Comparison of ENCODE assay signal across 23 mouse cellular contexts in genomic region chr11:117904442-117904841, GRCm38 (mm10). TPM values are rescaled to one million over a fixed set of nuclear protein-coding genes. Genes with fewer than 3 reads are reported as not detected.
A peak's percentile ranks its signal among the peaks of the same experiment; 100 is the strongest.
DNase-seq lines count a peak whose midpoint lies in the region; TF ChIP-seq lines count a peak whose summit lies in the region.
"Had no signal": no experiment of that assay in that cellular context is flagged by ENCODE, and none has a peak within 500 bp of the region (broad histone marks: within the 10 kb centered on the region; RNA-seq: fewer than 3 reads in every experiment).

No protein-coding gene starts in this region.

- H3K4me1 ChIP-seq in thymus, adult 2 months (replicated peaks; ENCODE audit: control insufficient read depth, insufficient read depth, low read length), result peaks cover 37% of the 10 kb centered on the region
- peaks cover 16% of the 10 kb centered on the region; the same call in 1 of the 2 replicates for H3K4me1 ChIP-seq in limb, embryonic 10.5 days
- H3K4me1 ChIP-seq: embryonic facial prominence, embryonic 13.5 days; embryonic facial prominence, embryonic 15.5 days had no signal

- peak; percentile 48 for DNase-seq in thymus, adult 2 months
- no peak for DNase-seq in thymus, adult 18-20 months
- peak; percentile 44 for DNase-seq in thymus, postnatal 25 days
- no peak for DNase-seq in thymus, postnatal 10 days (ENCODE audit: low spot score in 2 of 2)
- no peak for DNase-seq in limb, embryonic 10.5 days (ENCODE audit: low spot score)
- DNase-seq: adrenal gland, adult 2 months; adrenal gland, postnatal 10 days; adrenal gland, postnatal 25 days; cerebellum, adult 11 months; cerebellum, adult 18-20 months; cerebellum, adult 8-10 months; cerebellum, adult 9-11 months; cerebellum, postnatal 14 days; cerebellum, postnatal 36 days; embryo, embryonic 11 days had no signal

- no peak for TF ChIP-seq POLR2A in thymus, adult 2 months (IDR thresholded peaks at IDR 0.05; ENCODE audit: control insufficient read depth, extremely low read depth, insufficient read depth, low read length, poor library complexity)

- H3K36me3 ChIP-seq in thymus, adult 2 months (ENCODE audit: control insufficient read depth, insufficient read depth, low read length), result no peaks in the 10 kb centered on the region
- H3K36me3 ChIP-seq in limb, embryonic 10.5 days, result no peaks in the 10 kb centered on the region
- H3K36me3 ChIP-seq: embryonic facial prominence, embryonic 13.5 days; embryonic facial prominence, embryonic 15.5 days; forebrain, embryonic 10.5 days; forebrain, embryonic 12.5 days had no signal

- no peak overlapping the region for H3K27ac ChIP-seq in thymus, adult 2 months (ENCODE audit: control insufficient read depth, insufficient read depth, low read length)
- H3K27ac ChIP-seq in limb, embryonic 10.5 days, result no peak overlapping the region
- H3K27ac ChIP-seq: embryonic facial prominence, embryonic 13.5 days; embryonic facial prominence, embryonic 15.5 days; forebrain, embryonic 10.5 days; forebrain, embryonic 12.5 days had no signal

- WGBS in thymus, adult 2 months, result 69% methylated on average over 8 of the region's 8 CpGs
- WGBS in limb, embryonic 10.5 days, result 83% methylated on average over 8 of the region's 8 CpGs

- H3K27me3 ChIP-seq in thymus, adult 2 months (ENCODE audit: control insufficient read depth, insufficient read depth, low read length), result no peaks in the 10 kb centered on the region
- H3K27me3 ChIP-seq in limb, embryonic 10.5 days (ENCODE audit: low read depth, poor library complexity, severe bottlenecking), result no peaks in the 10 kb centered on the region
- H3K27me3 ChIP-seq: embryonic facial prominence, embryonic 13.5 days; embryonic facial prominence, embryonic 15.5 days; forebrain, embryonic 12.5 days had no signal

- no peak overlapping the region for H3K4me3 ChIP-seq in thymus, adult 2 months (ENCODE audit: control insufficient read depth, insufficient read depth, low read length)
- H3K4me3 ChIP-seq in limb, embryonic 10.5 days, result no peak overlapping the region
- H3K4me3 ChIP-seq: embryonic facial prominence, embryonic 13.5 days; embryonic facial prominence, embryonic 15.5 days; erythroblast, embryonic 14.5 days; forebrain, embryonic 10.5 days; forebrain, embryonic 12.5 days had no signal

- H3K9me3 ChIP-seq in limb, embryonic 10.5 days (replicated peaks), result no peaks in the 10 kb centered on the region
- H3K9me3 ChIP-seq: embryonic facial prominence, embryonic 13.5 days; embryonic facial prominence, embryonic 15.5 days; forebrain, embryonic 12.5 days had no signal

- TF ChIP-seq CTCF in thymus, adult 2 months (IDR thresholded peaks at IDR 0.05; ENCODE audit: borderline replicate concordance, control insufficient read depth, extremely low read depth, insufficient read depth, low read length, poor library complexity), result no peak

RNA-seq across cellular contexts. Expression of gene Tha1, which starts 31.2 kb away (rescaled TPM):
- polyA plus RNA-seq in thymus, adult 2 months (2012; rRNA removed), result 15.3 and 16.9 TPM in 2 replicates
- polyA plus RNA-seq in limb, embryonic 10.5 days (2016; fragmentation: Nextera tagmentation; extraction: Ambion mirVana), result 2.4 and 3.3 TPM in 2 replicates

RNA-seq across cellular contexts. Expression of gene Tmem235, which starts 43.9 kb away (rescaled TPM):
- 0.05 TPM in 1 of 2 replicates, not detected in the other for polyA plus RNA-seq in thymus, adult 2 months (2012; rRNA removed)
- not detected in 2 replicates for polyA plus RNA-seq in limb, embryonic 10.5 days (2016; fragmentation: Nextera tagmentation; extraction: Ambion mirVana)
- polyA plus RNA-seq: adrenal gland, adult 2 months; embryonic facial prominence, embryonic 11.5 days; embryonic facial prominence, embryonic 13.5 days; embryonic facial prominence, embryonic 15.5 days; erythroblast, embryonic 14.5 days; forebrain, embryonic 10.5 days; forebrain, embryonic 12.5 days; forebrain, embryonic 14.5 days; forebrain, embryonic 16.5 days had no signal

RNA-seq across cellular contexts. Expression of gene Birc5, which starts 55.4 kb away (rescaled TPM):
- 75.4 and 87.2 TPM in 2 replicates for polyA plus RNA-seq in thymus, adult 2 months (2012; rRNA removed)
- 395 and 434 TPM in 2 replicates for polyA plus RNA-seq in limb, embryonic 10.5 days (2016; fragmentation: Nextera tagmentation; extraction: Ambion mirVana)

Comparison
In these comparisons a context has a peak if more than half of its experiments do, and no peak if none do; other contexts are left out.
1. DNase-seq: peak in thymus, adult 2 months (single experiment) and thymus, postnatal 25 days (single experiment); none in thymus, adult 18-20 months (0 of 2), thymus, postnatal 10 days (0 of 2) and limb, embryonic 10.5 days (single experiment).